Mouse (Mus musculus) heart, embryonic 14.5 days (tissue): ENCODE measurements at regions not wholly inside any gene's neighbourhood (a gene's known extent, or its start where the extent isn't known, plus 50 kb on each side); places are given as distances from the start of the nearest gene placed in this dataset.

Experiments
- ATAC-seq: fragments of 200-750 bp; cut with Nextera tagmentation; 2 replicates; pipeline ENCODE4 v1.8.0; 2017; ENCODE audit warnings: low read depth, moderate TSS enrichment; ENCODE audit not compliant: insufficient number of reproducible peaks, insufficient read depth, low FRiP score
- H3K27ac ChIP-seq, 2 experiments: fragments of 200-500 bp in 1 of 2; fragments of 300-500 bp in 1 of 2; sonication (generic) in 1 of 2; replicated peaks in 1 of 2; 2 replicates each; pipeline ENCODE4 v1.5.1; 2012 to 2014; ENCODE audit warnings: low read depth in 2 of 2, low read length in 2 of 2, control low read depth in 1 of 2, mild to moderate bottlenecking in 1 of 2, mixed read lengths in 1 of 2; ENCODE audit not compliant: control insufficient read depth in 1 of 2, insufficient read depth in 1 of 2
- H3K27me3 ChIP-seq: fragments of 300-500 bp; sonication (generic); 2 replicates; pipeline ENCODE4 v1.6.1; 2014; ENCODE audit warnings: mild to moderate bottlenecking, low read length, control low read depth; ENCODE audit not compliant: control insufficient read depth, insufficient read depth
- H3K36me3 ChIP-seq: fragments of 300-500 bp; sonication (generic); 2 replicates; pipeline ENCODE4 v1.6.1; 2014; ENCODE audit warnings: mild to moderate bottlenecking, control low read depth, low read length, mixed read lengths; ENCODE audit not compliant: control insufficient read depth, insufficient read depth
- H3K4me1 ChIP-seq, 2 experiments: fragments of 200-500 bp in 1 of 2; fragments of 300-500 bp in 1 of 2; sonication (generic) in 1 of 2; 2 replicates each; pipeline ENCODE4 v1.6.1; 2012 to 2014; ENCODE audit warnings: low read length in 2 of 2, control low read depth in 1 of 2, mixed read lengths in 1 of 2; ENCODE audit not compliant: control insufficient read depth in 2 of 2, insufficient read depth in 2 of 2
- H3K4me2 ChIP-seq: fragments of 300-500 bp; sonication (generic); 2 replicates; pipeline ENCODE4 v1.6.1; 2014; ENCODE audit warnings: mild to moderate bottlenecking, low read length
- H3K4me3 ChIP-seq, 2 experiments: fragments of 200-500 bp in 1 of 2; fragments of 300-500 bp in 1 of 2; sonication (generic) in 1 of 2; 2 replicates each; pipeline ENCODE4 v1.5.1; 2012 to 2014; ENCODE audit warnings: low read length in 2 of 2, mild to moderate bottlenecking in 2 of 2, control low read depth in 1 of 2, low read depth in 1 of 2, moderate library complexity in 1 of 2; ENCODE audit not compliant: control insufficient read depth in 1 of 2, insufficient read depth in 1 of 2
- H3K9ac ChIP-seq: fragments of 300-500 bp; sonication (generic); 2 replicates; pipeline ENCODE4 v1.6.1; 2014; ENCODE audit warnings: mild to moderate bottlenecking, low read length
- H3K9me3 ChIP-seq: fragments of 300-500 bp; sonication (generic); 2 replicates; pipeline ENCODE4 v1.6.1; 2016; ENCODE audit warnings: low read length, control low read depth; ENCODE audit not compliant: control insufficient read depth
- WGBS: fragments of 180-500 bp; shearing (Covaris S2); extraction: QIAGEN DNeasy Blood & Tissue Kit; methylation state at CpG from one replicate; pipeline ENCODE4 v1.1.7; 2014; 5-methylcytosine and 5-hydroxymethylcytosine counted together

GRCm38 (mm10) chr15:59954345-59954744 is 62.1 kb downstream of the 4933412E24Rik start:
- no peak overlapping the region for H3K9ac ChIP-seq
- no peak overlapping the region for H3K4me3 ChIP-seq
- no peak for ATAC-seq
- H3K4me1 ChIP-seq, result peaks cover 0 to 7% of the 10 kb centered on the region in 2 experiments; a peak in 1 of 4 replicates
- no peaks in the 10 kb centered on the region for H3K36me3 ChIP-seq
- no peaks in the 10 kb centered on the region for H3K9me3 ChIP-seq
- WGBS, result 69% methylated on average over 3 of the region's 3 CpGs
- H3K27ac ChIP-seq, result no peak overlapping the region
- H3K4me2 ChIP-seq, result no peak overlapping the region
- H3K27me3 ChIP-seq, result no peaks in the 10 kb centered on the region

- 17% methylated on average over 4 of the region's 4 CpGs for WGBS
- 0 out of 2 replicates have a peak, but pooled peaks have one; percentile 26 for ATAC-seq
Observed at GRCm38 (mm10) chr15:59953857-59954256, 62.6 kb downstream of the 4933412E24Rik start.

GRCm38 (mm10) chr15:59950617-59951216 is 65.7 kb downstream of the 4933412E24Rik start:
- Histone ChIP-seq H3K36me3 (no peaks in the 10 kb centered on the region), H3K27ac (no peak overlapping the region), H3K9me3 (no peaks in the 10 kb centered on the region), H3K4me1 (peaks cover 0 to 7% of the 10 kb centered on the region in 2 experiments; a peak in 1 of 4 replicates), H3K4me3 (no peak overlapping the region), H3K27me3 (no peaks in the 10 kb centered on the region), H3K9ac (no peak overlapping the region), H3K4me2 (peak overlapping the region; percentile 4; the same call in 1 of the 2 replicates)
- 72% methylated on average over 3 of the region's 3 CpGs for WGBS
- ATAC-seq, result no peak

More at GRCm38 (mm10) chr15:59953857-59954256, 62.6 kb downstream of the 4933412E24Rik start:
- H3K9me3 ChIP-seq, result no peaks in the 10 kb centered on the region
- no peak overlapping the region for H3K4me3 ChIP-seq
- no peaks in the 10 kb centered on the region for H3K27me3 ChIP-seq
- H3K4me2 ChIP-seq, result no peak overlapping the region
- no peaks in the 10 kb centered on the region for H3K36me3 ChIP-seq
- no peak overlapping the region for H3K9ac ChIP-seq
- H3K27ac ChIP-seq, result no peak overlapping the region
- peaks cover 0 to 7% of the 10 kb centered on the region in 2 experiments; a peak in 1 of 4 replicates for H3K4me1 ChIP-seq

GRCm38 (mm10) chr15:59945208-59945607 is 71.2 kb downstream of the 4933412E24Rik start:
- Histone ChIP-seq H3K4me3 (no peak overlapping the region), H3K9ac (no peak overlapping the region), H3K27me3 (no peaks in the 10 kb centered on the region), H3K4me2 (no peak overlapping the region), H3K36me3 (no peaks in the 10 kb centered on the region), H3K27ac (no peak overlapping the region), H3K9me3 (peaks cover 9% of the 10 kb centered on the region; the same call in 1 of the 2 replicates), H3K4me1 (no peaks in the 10 kb centered on the region)
- WGBS, result 13% methylated on average over 8 of the region's 8 CpGs
- no peak for ATAC-seq

- no peak overlapping the region for H3K4me2 ChIP-seq
- no peaks in the 10 kb centered on the region for H3K36me3 ChIP-seq
- ATAC-seq, result no peak
- no peak overlapping the region for H3K27ac ChIP-seq
- H3K27me3 ChIP-seq, result no peaks in the 10 kb centered on the region
- 37% methylated on average over 5 of the region's 5 CpGs for WGBS
- H3K4me3 ChIP-seq, result no peak overlapping the region
- no peak overlapping the region for H3K9ac ChIP-seq
- H3K4me1 ChIP-seq, result no peaks in the 10 kb centered on the region
- peaks cover 10% of the 10 kb centered on the region; the same call in 1 of the 2 replicates for H3K9me3 ChIP-seq
Observed at GRCm38 (mm10) chr15:59936486-59936885, 79.9 kb downstream of the 4933412E24Rik start.

- Histone ChIP-seq H3K4me3 (no peak overlapping the region), H3K9me3 (no peaks in the 10 kb centered on the region), H3K36me3 (no peaks in the 10 kb centered on the region), H3K9ac (no peak overlapping the region), H3K4me1 (no peaks in the 10 kb centered on the region), H3K4me2 (no peak overlapping the region), H3K27me3 (no peaks in the 10 kb centered on the region), H3K27ac (no peak overlapping the region)
- ATAC-seq, result no peak
- WGBS, result 67% methylated on average over 4 of the region's 4 CpGs
Observed at GRCm38 (mm10) chr15:59913860-59914259, 102.6 kb downstream of the 4933412E24Rik start.

GRCm38 (mm10) chr15:59908300-59908699 is 108.1 kb downstream of the 4933412E24Rik start:
- no peak for ATAC-seq

More at GRCm38 (mm10) chr15:59908300-59908699, 108.1 kb downstream of the 4933412E24Rik start:
- Histone ChIP-seq H3K4me3 (no peak overlapping the region), H3K27ac (no peak overlapping the region), H3K9ac (no peak overlapping the region), H3K4me2 (no peak overlapping the region), H3K9me3 (no peaks in the 10 kb centered on the region), H3K27me3 (no peaks in the 10 kb centered on the region), H3K4me1 (no peaks in the 10 kb centered on the region), H3K36me3 (no peaks in the 10 kb centered on the region)
- 69% methylated on average over 2 of the region's 2 CpGs for WGBS
